Mouse (Mus musculus): Measurements from ENCODE around the gene Trip10. TPM values are rescaled to one million over a fixed set of nuclear protein-coding genes. Genes with fewer than 3 reads are reported as not detected.
A peak's percentile ranks its signal among the peaks of the same experiment; 100 is the strongest.
"Not testable (repeated sequence)": the region's sequence is repeated elsewhere in the genome, so short reads cannot be mapped to it uniquely, and the experiment has no call there.

Gene Trip10
- total RNA-seq, 4 experiments from 2014 or later = 6.9 to 9.1 (median 8.1) TPM

- DNase-seq (ENCODE audit: low spot score in 2 of 2) = no peak
Observed at GRCm38 (mm10) chr17:57262901-57263550, 13.8 kb downstream of the Trip10 start.

GRCm38 (mm10) chr17:57264164-57264563, 14.9 kb downstream of the Trip10 start:
- no peak for DNase-seq (ENCODE audit: low spot score in 2 of 2)

DNA sequence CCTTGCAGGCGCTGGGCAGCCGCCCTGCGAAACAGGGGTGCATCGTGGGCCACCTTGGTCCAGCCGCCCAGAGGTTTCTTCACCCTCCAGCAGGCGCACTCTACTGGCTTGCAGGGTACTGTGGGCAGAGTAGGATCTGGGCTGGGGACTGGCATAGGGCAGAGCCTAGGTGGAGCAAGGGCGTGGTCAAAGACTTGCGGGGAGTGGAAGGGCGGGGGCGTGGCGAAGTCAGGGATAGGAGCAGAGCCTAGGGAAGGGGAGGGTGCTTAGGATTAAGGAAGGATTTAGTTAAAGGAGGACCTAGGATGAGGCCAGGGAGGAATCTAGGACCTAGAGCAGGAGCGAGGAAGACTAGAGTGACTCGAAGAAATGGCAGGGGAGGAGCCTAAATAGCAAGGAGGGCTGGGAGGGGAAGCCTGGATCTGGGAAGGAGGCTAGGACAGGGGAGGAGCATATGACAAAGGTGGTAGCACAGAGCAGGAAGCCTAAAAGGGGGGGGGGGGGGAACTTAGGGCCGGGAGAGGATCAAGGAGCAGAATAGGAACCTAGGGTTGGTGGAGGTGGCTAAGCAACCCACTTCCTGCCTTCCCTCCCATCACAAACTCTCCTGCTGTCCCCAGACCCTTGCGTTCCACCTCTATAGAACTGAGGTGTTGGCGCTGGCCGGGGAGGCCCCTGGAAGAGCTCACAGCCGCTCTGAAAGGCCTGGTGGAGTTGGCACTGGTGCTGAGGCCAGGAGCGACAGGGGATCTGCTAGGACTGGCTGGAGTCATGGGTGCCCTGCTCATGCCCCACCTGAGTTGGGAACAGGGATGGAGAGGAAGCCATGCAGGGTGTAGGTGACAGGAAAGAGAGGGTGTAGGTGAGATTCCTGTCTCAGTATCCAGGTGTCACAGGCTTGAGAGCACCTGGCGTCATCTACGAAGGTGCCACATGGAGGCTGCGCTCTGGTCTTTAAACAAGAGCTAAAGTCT, 16.0 kb downstream of the Trip10 start:
- no peak for DNase-seq (ENCODE audit: low spot score in 2 of 2)

GRCm38 (mm10) chr17:57267556-57268126, 18.4 kb downstream of the Trip10 start:
- no peak for DNase-seq (ENCODE audit: low spot score in 2 of 2)

- DNase-seq (ENCODE audit: low spot score in 2 of 2) = no peak
Observed at GRCm38 (mm10) chr17:57271301-57271700, 22.0 kb downstream of the Trip10 start.

GRCm38 (mm10) chr17:57273846-57274245, 24.6 kb downstream of the Trip10 start:
- DNase-seq (ENCODE audit: low spot score in 2 of 2) = no peak

DNA sequence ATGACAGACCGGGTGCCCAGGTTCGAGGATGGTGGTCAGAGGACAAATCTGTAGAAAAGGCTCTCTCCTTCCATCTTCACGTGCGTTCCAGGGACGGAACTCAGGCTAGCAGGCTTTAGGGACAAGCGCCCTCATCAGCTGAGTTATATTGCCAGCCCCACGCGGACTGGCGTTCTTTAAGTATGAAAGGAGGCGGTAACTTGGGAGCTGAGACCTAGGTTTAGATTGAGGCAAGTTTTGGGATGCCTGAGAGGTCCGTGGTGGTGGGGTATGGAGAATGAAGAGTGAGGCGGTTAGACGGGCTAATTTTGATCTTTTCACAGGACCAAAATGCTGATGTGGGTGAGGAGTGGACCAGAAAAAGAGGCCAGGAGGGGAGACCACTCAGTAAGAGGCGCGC, 25.4 kb downstream of the Trip10 start:
- DNase-seq (ENCODE audit: low spot score in 2 of 2) = no peak

DNA sequence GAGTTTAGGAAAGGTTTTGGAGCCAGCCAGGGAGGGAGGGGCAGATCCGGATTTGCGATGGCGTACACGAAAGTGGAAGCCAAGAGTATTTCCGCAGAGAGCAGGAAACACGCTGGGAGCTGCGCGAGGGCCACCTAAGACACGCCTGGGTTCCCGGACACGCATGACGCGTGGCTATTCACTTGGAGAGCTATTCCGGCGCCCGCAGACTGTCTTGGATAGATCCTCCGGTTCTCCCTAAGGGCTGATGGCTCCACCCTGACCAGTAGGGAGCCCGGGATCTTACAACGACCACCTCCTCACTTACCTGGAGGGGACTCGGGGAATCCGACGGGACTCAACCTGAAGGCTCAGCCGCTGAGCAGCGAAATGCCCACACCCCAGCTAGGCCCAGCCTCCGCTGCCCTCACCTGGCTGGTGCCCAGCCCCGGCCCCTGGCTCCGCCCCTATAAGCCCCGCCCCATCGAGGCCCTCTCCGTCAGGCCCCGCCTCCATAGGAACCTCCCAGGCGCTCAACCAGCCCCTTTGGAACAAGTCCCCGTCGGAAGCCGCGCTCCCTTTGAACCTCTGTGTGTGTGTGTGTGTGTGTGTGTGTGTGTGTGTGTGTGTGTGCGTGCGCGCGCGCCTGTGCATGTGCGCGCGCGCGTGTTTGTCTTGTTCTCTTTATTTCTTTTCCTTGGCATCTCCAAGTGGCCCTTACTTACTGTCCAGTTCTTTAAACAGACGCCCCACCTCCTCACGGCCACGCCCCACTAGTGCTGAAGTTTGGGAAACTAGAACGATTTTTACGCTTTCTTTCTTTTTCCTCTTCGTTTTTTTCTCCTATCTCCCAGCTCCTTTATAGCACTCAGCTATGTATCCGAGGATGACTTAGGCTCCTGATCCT, 26.1 kb downstream of the Trip10 start:
- DNase-seq (ENCODE audit: low spot score in 2 of 2) = peak; percentile 26 to 42

DNA sequence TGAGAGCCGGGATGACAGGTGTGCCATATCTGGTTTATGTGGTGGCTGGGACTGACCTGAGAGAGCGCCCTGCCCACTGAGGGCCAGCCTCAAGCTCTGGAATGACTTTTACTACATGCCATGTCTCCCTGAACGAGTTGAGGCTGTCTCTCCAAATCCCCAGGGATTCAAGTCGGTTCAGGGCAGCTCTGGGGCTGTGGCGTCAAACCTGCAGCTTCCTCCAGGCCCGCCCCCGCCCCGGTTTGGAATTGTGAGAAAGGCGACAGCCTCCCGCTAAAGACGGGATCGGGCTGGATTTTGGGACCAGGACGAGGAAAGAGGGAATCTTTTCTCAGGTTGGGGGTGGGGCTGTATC, 26.7 kb downstream of the Trip10 start:
- no peak for DNase-seq (ENCODE audit: low spot score in 2 of 2)

GRCm38 (mm10) chr17:57276634-57277121, 27.4 kb downstream of the Trip10 start:
- peak; percentile 43 to 63 for DNase-seq (ENCODE audit: low spot score in 2 of 2)

DNA sequence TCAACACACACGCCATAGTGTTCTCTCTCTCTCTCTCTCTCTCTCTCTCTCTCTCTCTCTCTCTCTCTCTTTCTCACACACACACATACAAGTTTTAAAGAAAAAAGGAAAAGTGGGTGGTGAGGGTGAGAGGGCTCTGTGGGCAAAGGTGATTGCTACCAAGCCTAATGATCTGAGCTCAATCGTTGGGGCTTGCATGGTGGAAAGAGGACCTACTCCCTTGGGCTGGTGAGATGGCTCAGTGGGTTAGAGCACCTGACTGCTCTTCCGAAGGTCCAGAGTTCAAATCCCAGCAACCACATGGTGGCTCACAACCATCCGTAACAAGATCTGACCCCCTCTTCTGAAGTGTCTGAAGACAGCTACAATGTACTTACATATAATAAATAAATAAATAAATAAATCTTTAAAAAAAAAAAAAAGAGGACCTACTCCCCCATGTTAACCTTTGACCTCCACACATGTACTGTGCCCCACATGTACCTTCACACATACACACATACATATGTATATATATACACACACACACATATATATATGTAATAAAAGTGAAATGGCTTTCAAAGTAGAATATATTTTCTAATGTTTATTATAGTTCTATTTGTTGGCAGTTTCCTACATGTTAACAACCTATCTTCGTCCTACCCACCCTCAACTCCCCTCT, 28.5 kb downstream of the Trip10 start:
- DNase-seq (ENCODE audit: low spot score in 2 of 2) = not testable (repeated sequence)

DNA sequence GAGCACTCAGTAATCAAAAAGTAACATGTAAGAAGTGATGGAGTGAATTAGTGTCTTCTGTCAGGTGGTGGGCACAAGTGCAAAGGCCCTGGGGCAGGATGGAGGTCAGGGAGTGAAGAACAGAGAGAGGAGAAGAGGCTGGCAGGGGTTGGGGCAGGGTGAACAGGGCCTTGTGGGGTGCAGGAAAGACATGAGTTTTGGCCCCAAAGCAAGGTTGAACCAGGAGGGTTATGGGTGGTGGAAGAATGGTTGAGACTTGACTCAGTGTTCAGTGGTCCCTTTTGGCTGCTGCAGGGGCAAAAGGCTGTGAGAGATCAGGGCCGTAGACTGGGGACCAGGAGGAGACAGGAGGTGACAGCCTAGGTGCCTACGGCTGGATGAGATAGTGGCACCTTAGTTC, 29.3 kb downstream of the Trip10 start:
- DNase-seq (ENCODE audit: low spot score in 2 of 2) = no peak

GRCm38 (mm10) chr17:57278943-57279590, 29.8 kb downstream of the Trip10 start, which contains the start of gene Vav1:
Gene Vav1, plus strand, starts transcription at chr17:57279100.
- DNase-seq (ENCODE audit: low spot score in 2 of 2) = no peak

GRCm38 (mm10) chr17:57279591-57280224, 30.5 kb downstream of the Trip10 start:
- DNase-seq (ENCODE audit: low spot score in 2 of 2) = no peak

DNA sequence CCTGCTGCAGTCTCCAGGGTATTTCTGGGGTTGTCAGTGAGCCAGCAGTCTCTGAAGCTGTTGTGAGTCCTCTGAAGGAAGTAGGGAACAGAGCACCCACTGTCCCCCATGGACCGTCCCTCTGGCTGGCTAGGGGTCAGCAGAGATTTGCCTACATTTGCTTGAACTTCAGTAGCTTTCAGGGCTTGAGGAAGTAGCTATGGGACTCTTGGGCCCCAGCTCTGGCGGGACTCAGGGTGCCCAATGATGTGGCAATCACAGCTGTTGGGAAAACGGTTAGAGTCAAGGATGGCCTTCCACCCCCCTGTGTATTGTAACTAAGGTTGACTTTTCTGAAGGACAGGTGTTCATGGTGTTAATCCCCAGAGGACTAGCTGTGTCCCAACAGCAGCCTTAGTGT, 31.2 kb downstream of the Trip10 start:
- no peak for DNase-seq (ENCODE audit: low spot score in 2 of 2)

DNA sequence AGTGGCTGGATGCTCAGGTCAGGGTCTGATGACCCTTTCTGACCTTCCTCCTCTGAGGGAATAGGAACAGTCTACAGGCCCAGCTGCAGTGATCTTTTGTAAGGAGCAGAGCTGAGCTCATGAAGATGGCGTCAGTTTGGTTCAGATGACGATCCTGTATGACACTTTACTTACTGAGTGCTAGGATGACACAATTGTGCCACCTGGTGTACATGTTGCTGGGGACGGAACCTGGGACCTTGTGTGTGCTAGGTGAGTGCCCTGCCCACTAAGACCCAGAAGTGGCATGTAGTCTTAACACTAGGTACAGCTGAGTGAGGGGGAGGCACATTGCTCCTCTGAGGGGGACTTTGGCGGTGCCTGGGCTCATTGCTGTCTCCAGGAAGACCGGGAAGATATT, 34.7 kb downstream of the Trip10 start:
- no peak for DNase-seq (ENCODE audit: low spot score in 2 of 2)

GRCm38 (mm10) chr17:57285077-57285476, 35.8 kb downstream of the Trip10 start:
- DNase-seq (ENCODE audit: low spot score in 2 of 2) = no peak

- DNase-seq (ENCODE audit: low spot score in 2 of 2) = no peak
Observed at GRCm38 (mm10) chr17:57286718-57287355, 37.6 kb downstream of the Trip10 start.

- DNase-seq (ENCODE audit: low spot score in 2 of 2) = no peak
Observed at GRCm38 (mm10) chr17:57289252-57289651, 40.0 kb downstream of the Trip10 start.

All from left cerebral cortex, adult 8-10 months (tissue).